Mouse (Mus musculus): ENCODE measurements at regions not wholly inside any gene's neighbourhood (a gene's known extent, or its start where the extent isn't known, plus 50 kb on each side); places are given as distances from the start of the nearest gene placed in this dataset.

DNA sequence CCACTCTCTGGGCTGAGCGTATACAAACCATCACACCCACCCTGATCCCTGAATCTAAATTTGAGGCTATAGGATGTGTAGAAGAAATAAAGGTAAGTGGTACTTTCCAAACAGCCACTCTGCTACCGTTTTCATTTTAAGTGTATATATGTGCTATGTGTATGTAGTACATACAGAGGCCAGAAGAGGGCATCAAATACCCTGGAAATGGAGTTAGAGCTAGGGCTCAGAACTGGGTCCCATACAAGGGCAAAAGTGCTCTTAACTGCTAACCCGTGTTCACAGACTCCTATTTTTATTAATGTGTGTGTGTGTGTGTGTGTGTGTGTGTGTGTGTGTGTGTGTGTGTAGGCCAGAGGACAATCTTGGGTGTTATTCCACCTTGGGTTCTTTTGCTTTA is 51.6 kb upstream of the Lrfn2 start:
- TF ChIP-seq CTCF (IDR thresholded peaks at IDR 0.05; ENCODE audit: insufficient read depth, low read depth, low read length) (no peak), POLR2A (IDR thresholded peaks at IDR 0.05; ENCODE audit: insufficient read depth, low read depth, low read length) (no peak)
